Mouse (Mus musculus): Measurements from ENCODE around the gene Elovl1. TPM values are rescaled to one million over a fixed set of nuclear protein-coding genes. Genes with fewer than 3 reads are reported as not detected.

The Elovl1 gene
- polyA plus RNA-seq, 1 experiment = 8.2 TPM

DNA sequence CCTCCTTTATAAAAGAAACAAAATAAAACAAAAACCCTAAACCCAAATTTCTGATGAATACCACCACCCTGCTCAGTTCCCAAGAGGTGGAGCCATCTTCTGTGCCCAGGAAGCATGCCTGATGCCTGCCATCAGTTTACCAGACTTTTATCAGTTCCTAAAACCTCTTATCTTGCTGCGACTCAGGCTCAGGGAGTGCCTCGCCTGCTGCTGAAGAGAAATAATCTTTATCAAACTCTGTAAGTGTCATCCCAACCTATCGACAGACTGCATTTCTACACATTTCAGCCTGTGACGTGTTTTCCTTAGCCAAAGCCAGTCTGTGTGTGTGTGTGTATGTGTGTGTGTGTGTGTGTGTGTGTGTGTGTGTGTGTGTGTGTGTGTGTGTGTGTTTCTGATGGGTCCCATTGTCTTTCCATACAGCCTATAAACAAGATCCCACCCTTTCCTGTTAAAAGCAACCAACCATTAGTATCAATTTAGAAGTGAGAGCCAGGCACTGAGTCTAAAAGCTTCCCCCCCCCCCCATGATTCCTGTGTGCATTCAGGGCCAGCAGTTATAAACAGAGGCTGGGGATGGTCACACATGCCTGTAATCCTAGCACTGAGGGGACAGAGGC lies 3.2 kb upstream of the Elovl1 start:
- Histone ChIP-seq H3K4me3 (replicated peaks) (peak overlapping the region; percentile 8), H3K27me3 (ENCODE audit: control insufficient read depth) (no peaks in the 10 kb centered on the region), H3K4me1 (ENCODE audit: control insufficient read depth) (peaks cover 74% of the 10 kb centered on the region), H3K9me3 (ENCODE audit: control insufficient read depth, low read length) (no peaks in the 10 kb centered on the region), H3K36me3 (ENCODE audit: control insufficient read depth) (peaks cover 51% of the 10 kb centered on the region)
- peak; percentile 92 for TF ChIP-seq GATA1 (IDR thresholded peaks at IDR 0.05; ENCODE audit: low read length)
- peak; percentile 60 for TF ChIP-seq TAL1 (IDR thresholded peaks at IDR 0.05; ENCODE audit: low read length)

DNA sequence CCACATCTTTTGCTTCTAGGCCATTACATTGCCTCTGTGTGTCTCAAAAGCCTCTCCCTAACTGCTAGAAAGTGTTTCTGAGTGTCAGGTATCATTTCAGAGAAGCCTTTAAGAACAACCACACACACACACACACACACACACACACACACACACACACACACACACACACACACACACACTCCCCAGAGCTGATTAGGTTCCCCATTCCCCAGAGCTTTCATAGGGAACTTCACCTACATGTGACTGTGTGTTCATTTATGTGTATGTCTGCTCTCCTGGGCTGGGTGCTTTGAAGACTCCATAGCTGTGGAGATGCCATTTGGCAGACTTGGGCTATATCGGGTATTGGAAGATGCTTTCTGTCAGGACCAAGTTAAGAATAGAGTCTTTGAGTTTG lies 2.5 kb upstream of the Elovl1 start:
- Histone ChIP-seq H3K4me3 (replicated peaks) (no peak overlapping the region), H3K27me3 (ENCODE audit: control insufficient read depth) (no peaks in the 10 kb centered on the region), H3K36me3 (ENCODE audit: control insufficient read depth) (peaks cover 51% of the 10 kb centered on the region), H3K4me1 (ENCODE audit: control insufficient read depth) (peaks cover 76% of the 10 kb centered on the region), H3K9me3 (ENCODE audit: control insufficient read depth, low read length) (no peaks in the 10 kb centered on the region)
- TF ChIP-seq GATA1 (IDR thresholded peaks at IDR 0.05; ENCODE audit: low read length) (no peak), TAL1 (IDR thresholded peaks at IDR 0.05; ENCODE audit: low read length) (no peak)

DNA sequence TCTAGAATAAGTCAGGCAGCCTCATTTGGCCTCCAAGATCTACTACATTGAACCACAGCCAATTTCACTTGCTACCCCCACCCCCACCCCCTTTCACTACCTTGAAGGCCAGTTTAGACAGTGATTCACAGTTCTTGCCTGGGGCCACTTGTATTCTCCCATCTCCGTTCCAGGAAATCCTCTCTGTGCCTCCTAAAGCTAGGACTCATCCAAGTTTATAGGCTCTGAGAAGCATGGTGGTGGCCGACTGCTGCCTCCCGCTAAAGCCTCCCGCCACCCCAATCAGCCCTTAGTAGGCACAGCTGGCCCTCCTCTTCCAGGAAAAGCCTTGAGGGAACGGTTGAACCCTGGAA lies 502 bp upstream of the Elovl1 start:
- Histone ChIP-seq H3K36me3 (ENCODE audit: control insufficient read depth) (peaks cover 57% of the 10 kb centered on the region), H3K4me1 (ENCODE audit: control insufficient read depth) (peaks cover 92% of the 10 kb centered on the region), H3K9me3 (ENCODE audit: control insufficient read depth, low read length) (no peaks in the 10 kb centered on the region), H3K4me3 (replicated peaks) (peak overlapping the region; percentile 84), H3K27me3 (ENCODE audit: control insufficient read depth) (no peaks in the 10 kb centered on the region)
- no peak for TF ChIP-seq TAL1 (IDR thresholded peaks at IDR 0.05; ENCODE audit: low read length)
- no peak for TF ChIP-seq GATA1 (IDR thresholded peaks at IDR 0.05; ENCODE audit: low read length)

DNA sequence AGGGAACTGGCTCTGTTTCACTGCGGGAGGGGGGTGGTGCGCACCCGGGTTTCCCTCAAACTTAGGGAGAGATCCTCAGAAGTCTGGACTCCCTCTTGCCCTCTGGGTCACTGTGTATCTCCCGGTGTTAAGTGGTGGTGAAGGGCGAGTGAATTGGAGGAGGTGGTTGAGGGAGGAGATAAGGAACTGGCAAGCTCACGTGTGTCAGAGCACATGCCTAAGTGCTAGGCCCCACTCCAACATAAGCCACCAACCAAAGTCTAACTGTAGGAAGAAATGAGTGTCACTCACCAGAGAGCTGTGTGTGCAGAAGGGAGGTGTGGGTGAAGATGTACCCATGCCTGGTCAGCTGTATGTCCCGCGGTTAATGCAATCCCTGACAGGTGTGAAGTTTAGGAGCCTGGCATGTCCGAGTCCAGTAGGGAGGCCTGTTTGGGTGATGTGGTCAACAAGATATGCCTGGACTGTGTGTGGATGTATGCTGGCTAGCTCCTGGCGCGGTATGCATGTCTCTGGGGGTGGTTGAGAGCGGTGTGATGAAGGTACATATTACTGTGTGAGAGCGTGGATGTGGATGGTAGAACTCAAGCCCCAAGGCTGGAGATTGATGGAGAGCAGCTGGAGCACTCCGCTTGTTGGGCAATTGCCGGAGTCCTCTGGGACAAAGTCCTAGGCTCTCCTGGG lies 780 bp downstream of the Elovl1 start:
- TF ChIP-seq TAL1 (IDR thresholded peaks at IDR 0.05; ENCODE audit: low read length) (no peak), GATA1 (IDR thresholded peaks at IDR 0.05; ENCODE audit: low read length) (peak; percentile 67)
- peak overlapping the region; percentile 84 for H3K4me3 ChIP-seq (replicated peaks)
- H3K9me3 ChIP-seq (ENCODE audit: control insufficient read depth, low read length) = no peaks in the 10 kb centered on the region
- H3K4me1 ChIP-seq (ENCODE audit: control insufficient read depth) = peaks cover 98% of the 10 kb centered on the region
- H3K27me3 ChIP-seq (ENCODE audit: control insufficient read depth) = no peaks in the 10 kb centered on the region
- peaks cover 64% of the 10 kb centered on the region for H3K36me3 ChIP-seq (ENCODE audit: control insufficient read depth)

DNA sequence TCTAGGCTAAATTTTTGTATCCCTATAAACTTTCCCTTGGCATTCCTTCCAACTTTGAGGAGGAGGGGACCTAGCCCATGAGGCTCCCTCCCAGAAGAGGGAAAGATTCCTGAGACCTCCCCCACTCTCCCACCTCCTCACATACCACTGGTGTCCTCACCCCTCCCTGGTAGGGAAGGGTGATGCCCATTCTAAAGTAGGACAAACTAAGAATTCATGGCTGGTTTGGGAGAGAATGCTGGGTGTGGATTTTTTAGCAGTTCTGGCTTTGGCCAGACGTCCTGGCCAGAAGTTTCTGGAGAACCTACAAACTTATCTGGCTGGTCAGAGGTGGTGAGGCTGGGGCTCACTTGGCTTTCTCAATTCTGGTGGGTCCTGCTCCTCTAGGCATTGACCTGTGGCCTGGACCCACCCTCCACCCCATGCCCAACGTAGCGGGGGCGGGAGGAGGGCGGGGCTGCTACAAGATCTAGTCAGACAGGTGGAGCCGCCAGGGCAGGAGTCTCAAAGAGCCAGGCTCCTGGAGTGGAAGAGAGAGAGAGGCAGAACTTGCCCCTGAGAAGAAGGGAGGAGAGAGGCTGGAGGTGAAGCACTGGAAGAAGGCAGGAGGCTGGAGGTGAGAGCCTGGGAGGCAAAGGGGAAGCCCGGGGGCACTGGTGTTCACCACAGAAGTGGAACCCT lies 1.5 kb downstream of the Elovl1 start:
- Histone ChIP-seq H3K9me3 (ENCODE audit: control insufficient read depth, low read length) (no peaks in the 10 kb centered on the region), H3K36me3 (ENCODE audit: control insufficient read depth) (peaks cover 67% of the 10 kb centered on the region), H3K4me3 (replicated peaks) (peak overlapping the region; percentile 84), H3K27me3 (ENCODE audit: control insufficient read depth) (no peaks in the 10 kb centered on the region), H3K4me1 (ENCODE audit: control insufficient read depth) (peaks cover 98% of the 10 kb centered on the region)
- TF ChIP-seq GATA1 (IDR thresholded peaks at IDR 0.05; ENCODE audit: low read length) (no peak), TAL1 (IDR thresholded peaks at IDR 0.05; ENCODE audit: low read length) (no peak)

DNA sequence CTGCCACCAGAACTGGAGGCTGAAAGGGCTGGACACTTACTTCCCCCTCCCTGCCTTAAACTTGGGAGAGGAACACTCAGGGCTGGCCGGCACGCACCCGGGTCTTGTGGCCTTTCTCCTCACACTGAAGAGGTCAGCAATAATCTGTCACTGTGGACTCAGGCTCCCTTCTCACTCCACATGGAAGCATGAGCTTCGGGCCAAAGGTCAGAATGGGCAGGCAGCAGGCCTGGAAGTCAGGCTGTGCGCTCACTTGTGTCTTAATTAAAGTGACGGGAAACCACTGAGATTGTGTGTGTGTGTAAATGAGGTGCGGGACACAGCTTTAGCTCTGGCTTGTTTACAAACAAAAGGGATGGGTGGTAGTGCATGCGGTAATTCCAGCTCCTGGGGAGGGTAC lies 4.4 kb downstream of the Elovl1 start:
- Histone ChIP-seq H3K36me3 (ENCODE audit: control insufficient read depth) (peaks cover 85% of the 10 kb centered on the region), H3K4me1 (ENCODE audit: control insufficient read depth) (peaks cover 88% of the 10 kb centered on the region), H3K27me3 (ENCODE audit: control insufficient read depth) (no peaks in the 10 kb centered on the region), H3K4me3 (replicated peaks) (peak overlapping the region; percentile 10), H3K9me3 (ENCODE audit: control insufficient read depth, low read length) (no peaks in the 10 kb centered on the region)
- TF ChIP-seq TAL1 (IDR thresholded peaks at IDR 0.05; ENCODE audit: low read length) (no peak), GATA1 (IDR thresholded peaks at IDR 0.05; ENCODE audit: low read length) (no peak)

DNA sequence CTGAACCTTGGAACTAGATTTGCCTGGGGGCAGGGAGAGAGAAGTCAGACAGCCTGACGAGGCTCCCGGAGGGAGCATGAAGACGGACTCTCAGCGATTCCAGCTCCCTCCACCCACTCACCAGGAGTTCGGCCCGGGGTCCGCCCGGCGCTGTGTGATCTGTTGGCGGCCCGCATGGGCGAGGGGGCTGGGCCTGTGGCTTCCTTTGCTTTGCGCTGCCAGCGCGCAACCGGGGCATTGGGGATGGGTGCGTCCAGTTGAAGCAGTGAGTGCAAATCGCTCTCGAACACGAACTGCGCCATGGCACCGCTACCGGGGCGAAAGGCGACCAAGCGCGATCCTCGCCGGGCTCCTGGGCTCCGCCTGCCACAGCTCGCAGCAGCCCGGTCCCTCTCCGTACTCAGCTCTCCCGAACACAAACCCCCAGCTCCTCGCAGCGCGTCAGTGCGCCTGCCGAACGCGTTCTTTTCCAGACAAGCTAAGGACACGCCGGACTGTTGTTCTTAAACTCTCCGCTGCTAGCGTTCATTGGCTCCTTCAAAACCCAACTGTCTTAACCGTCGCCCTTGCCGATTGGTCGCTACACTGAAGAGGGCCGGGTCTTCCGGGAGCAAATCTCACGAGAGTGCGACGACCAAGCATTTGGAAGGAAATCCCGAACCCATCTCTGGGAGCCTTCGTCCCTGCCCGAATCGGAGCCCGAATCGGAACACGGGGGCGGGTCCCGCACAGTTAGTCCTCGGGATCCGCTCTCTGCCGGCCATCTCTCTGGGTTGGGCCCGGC lies 9.1 kb downstream of the Elovl1 start, which contains the start of gene Cdc20:
Gene Cdc20 (minus strand): TSS at position 533 of the 784 bp plus-strand sequence.
- no peak for TF ChIP-seq TAL1 (IDR thresholded peaks at IDR 0.05; ENCODE audit: low read length)
- no peak for TF ChIP-seq GATA1 (IDR thresholded peaks at IDR 0.05; ENCODE audit: low read length)
- peaks cover 53% of the 10 kb centered on the region for H3K4me1 ChIP-seq (ENCODE audit: control insufficient read depth)

DNA sequence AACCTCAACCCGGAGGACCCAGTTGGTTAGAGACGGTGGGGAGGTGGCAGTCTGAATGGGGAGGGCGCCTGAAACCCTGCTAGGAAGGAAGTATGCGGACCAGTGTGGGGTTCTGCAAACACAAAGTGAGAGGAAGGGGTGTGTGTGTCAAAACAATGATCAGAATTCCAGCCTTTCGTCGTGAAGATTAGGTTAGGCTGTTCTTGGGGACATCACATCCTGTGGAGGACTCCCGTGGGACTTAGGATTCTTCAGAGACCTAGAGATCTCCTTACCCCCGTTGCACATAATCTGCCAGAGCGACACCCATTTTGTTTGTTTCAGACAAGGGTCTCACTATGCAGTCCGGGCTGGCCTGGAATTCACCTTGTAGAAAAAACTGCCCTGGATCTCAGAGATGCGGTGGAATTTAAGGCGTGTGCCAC lies 9.9 kb downstream of the Elovl1 start:
- Histone ChIP-seq H3K36me3 (ENCODE audit: control insufficient read depth) (peaks cover 41% of the 10 kb centered on the region), H3K4me1 (ENCODE audit: control insufficient read depth) (peaks cover 44% of the 10 kb centered on the region), H3K27me3 (ENCODE audit: control insufficient read depth) (no peaks in the 10 kb centered on the region), H3K9me3 (ENCODE audit: control insufficient read depth, low read length) (no peaks in the 10 kb centered on the region), H3K4me3 (replicated peaks) (peak overlapping the region; percentile 90)
- TF ChIP-seq TAL1 (IDR thresholded peaks at IDR 0.05; ENCODE audit: low read length) = no peak
- TF ChIP-seq GATA1 (IDR thresholded peaks at IDR 0.05; ENCODE audit: low read length) = no peak

More for the DNA sequence above, 9.1 kb downstream of the Elovl1 start, which contains the start of gene Cdc20:
- no peaks in the 10 kb centered on the region for H3K9me3 ChIP-seq (ENCODE audit: control insufficient read depth, low read length)
- peak within 1 kb of the TSS; percentile 90 for H3K4me3 ChIP-seq (replicated peaks)
- H3K27me3 ChIP-seq (ENCODE audit: control insufficient read depth) = no peaks in the 10 kb centered on the region
- peaks cover 49% of the 10 kb centered on the region for H3K36me3 ChIP-seq (ENCODE audit: control insufficient read depth)

All from erythroblast, embryonic 14.5 days (primary cell).